Mouse (Mus musculus) heart, adult 2 months (tissue): Measurements from ENCODE around the gene Ddost. TPM values are rescaled to one million over a fixed set of nuclear protein-coding genes. Genes with fewer than 3 reads are reported as not detected.

Source experiments
- DNase-seq, 2 experiments: peaks; one replicate each; pipeline ENCODE4 v3.0.0; 2021
- H3K27ac ChIP-seq: fragments of 200-600 bp; 2 replicates; pipeline ENCODE4 v1.8.1; 2022
- H3K27me3 ChIP-seq: fragments of 200-500 bp; 2 replicates; pipeline ENCODE4 v1.6.1; 2012; ENCODE audit warnings: mild to moderate bottlenecking, low read length, inconsistent platforms, mixed read lengths; ENCODE audit not compliant: control insufficient read depth, insufficient read depth
- H3K36me3 ChIP-seq: fragments of 200-500 bp; 2 replicates; pipeline ENCODE4 v1.6.1; 2012; ENCODE audit warnings: low read length, inconsistent platforms; ENCODE audit not compliant: control insufficient read depth, insufficient read depth
- H3K4me1 ChIP-seq: fragments of 200-500 bp; 2 replicates; pipeline ENCODE4 v1.6.1; 2011; ENCODE audit warnings: low read length; ENCODE audit not compliant: control insufficient read depth, insufficient read depth
- H3K4me3 ChIP-seq: fragments of 200-600 bp; 2 replicates; pipeline ENCODE4 v1.8.1; 2022
- H3K79me2 ChIP-seq: fragments of 200-500 bp; replicated peaks from 2 replicates; pipeline ENCODE4 v1.6.1; 2012; ENCODE audit warnings: mild to moderate bottlenecking, inconsistent platforms, low read length, moderate library complexity, mixed read lengths; ENCODE audit not compliant: control insufficient read depth, insufficient read depth
- H3K9ac ChIP-seq: fragments of 200-500 bp; 2 replicates; pipeline ENCODE4 v1.6.1; 2012; ENCODE audit warnings: low read depth, mild to moderate bottlenecking, control low read depth, inconsistent platforms, low read length, mixed read lengths
- CTCF ChIP-seq: fragments of 200-600 bp; IDR thresholded peaks from 2 replicates; pipeline ENCODE4 v1.8.1; 2022; ENCODE audit warnings: antibody characterized with exemption, mild to moderate bottlenecking, moderate library complexity
- EP300 ChIP-seq: fragments of 200-500 bp; IDR thresholded peaks from 2 replicates; pipeline ENCODE4 v1.6.1; 2011; ENCODE audit warnings: low read depth, low read length, control low read depth; ENCODE audit not compliant: insufficient read depth
- POLR2A ChIP-seq: fragments of 200-500 bp; IDR thresholded peaks from 2 replicates; pipeline ENCODE4 v1.6.1; 2011; ENCODE audit warnings: mild to moderate bottlenecking, low read depth, low read length, control low read depth; ENCODE audit not compliant: insufficient read depth
- WGBS: fragments of 180-500 bp; shearing (Covaris S2); methylation state at CpG from one replicate; pipeline ENCODE4 v1.1.7; 2018; 5-methylcytosine and 5-hydroxymethylcytosine counted together
- intact Hi-C: fragments of 180-260 bp; cut with DNase I; formaldehyde crosslinking; loops from one replicate; pipeline ENCODE4 v1.15.1; 2025
- microRNA-seq, 2 experiments: library from miRNA; unstranded; fragments of <30 nt; microRNA quantifications; one replicate each; pipeline ENCODE4 v1.2.0; 2021
- polyA plus RNA-seq: library from polyadenylated mRNA; depleted of rRNA; stranded (reverse); fragments of >200 nt; gene quantifications from 2 replicates; pipeline ENCODE4 v1.2.3, GENCODE M21; 2012; rRNA removed
- total RNA-seq, 2 experiments: library from RNA; stranded (reverse); gene quantifications; 2 replicates each; pipeline ENCODE4 v1.2.3; 2021

Gene Ddost
- total and polyA plus RNA-seq, 3 experiments: 63.2 to 84.4 (median 68.9) TPM

- intact Hi-C loops: no loop called here
- no peak for DNase-seq
- no peaks in the 10 kb centered on the region for H3K36me3 ChIP-seq
- H3K79me2 ChIP-seq: no peaks in the 10 kb centered on the region
- H3K4me1 ChIP-seq: no peaks in the 10 kb centered on the region
- H3K9ac ChIP-seq: no peak overlapping the region
- no peak for TF ChIP-seq POLR2A
- no peak for TF ChIP-seq CTCF
- no peak for TF ChIP-seq EP300
- WGBS: 55% methylated on average over 10 of the region's 10 CpGs
- no peak overlapping the region for H3K4me3 ChIP-seq
- no peak overlapping the region for H3K27ac ChIP-seq
- no peaks in the 10 kb centered on the region for H3K27me3 ChIP-seq
Observed at GRCm38 (mm10) chr4:138353438-138354171, 49.1 kb downstream of the Ddost start.

GRCm38 (mm10) chr4:138355496-138355895, 51.0 kb downstream of the Ddost start:
- no peaks in the 10 kb centered on the region for H3K4me1 ChIP-seq
- H3K36me3 ChIP-seq: no peaks in the 10 kb centered on the region
- H3K27me3 ChIP-seq: no peaks in the 10 kb centered on the region
- 68% methylated on average over 2 of the region's 2 CpGs for WGBS
- H3K4me3 ChIP-seq: no peak overlapping the region
- H3K79me2 ChIP-seq: no peaks in the 10 kb centered on the region
- intact Hi-C loops: no loop called here
- TF ChIP-seq CTCF: no peak
- no peak for TF ChIP-seq POLR2A
- TF ChIP-seq EP300: no peak
- H3K27ac ChIP-seq: no peak overlapping the region
- H3K9ac ChIP-seq: no peak overlapping the region
- DNase-seq: no peak

GRCm38 (mm10) chr4:138356141-138356540, 51.6 kb downstream of the Ddost start:
- WGBS: 85% methylated on average over 8 of the region's 8 CpGs
- no peak overlapping the region for H3K27ac ChIP-seq

GRCm38 (mm10) chr4:138356551-138356950, 52.0 kb downstream of the Ddost start:
- Histone ChIP-seq H3K4me3 (no peak overlapping the region), H3K36me3 (no peaks in the 10 kb centered on the region), H3K27me3 (no peaks in the 10 kb centered on the region), H3K27ac (no peak overlapping the region), H3K9ac (no peak overlapping the region), H3K4me1 (no peaks in the 10 kb centered on the region), H3K79me2 (no peaks in the 10 kb centered on the region)
- TF ChIP-seq CTCF (no peak), EP300 (no peak), POLR2A (no peak)
- DNase-seq: no peak
- intact Hi-C loops: no loop called here
- WGBS: 89% methylated on average over 12 of the region's 12 CpGs

More at GRCm38 (mm10) chr4:138356141-138356540, 51.6 kb downstream of the Ddost start:
- no peak for TF ChIP-seq POLR2A
- TF ChIP-seq EP300: no peak
- TF ChIP-seq CTCF: no peak
- no peaks in the 10 kb centered on the region for H3K27me3 ChIP-seq
- DNase-seq: no peak
- intact Hi-C loops: no loop called here
- no peak overlapping the region for H3K9ac ChIP-seq
- no peak overlapping the region for H3K4me3 ChIP-seq
- no peaks in the 10 kb centered on the region for H3K79me2 ChIP-seq
- no peaks in the 10 kb centered on the region for H3K36me3 ChIP-seq
- no peaks in the 10 kb centered on the region for H3K4me1 ChIP-seq

GRCm38 (mm10) chr4:138358176-138358575, 53.6 kb downstream of the Ddost start:
- Histone ChIP-seq H3K27me3 (no peaks in the 10 kb centered on the region), H3K36me3 (no peaks in the 10 kb centered on the region), H3K9ac (no peak overlapping the region), H3K4me1 (no peaks in the 10 kb centered on the region), H3K79me2 (no peaks in the 10 kb centered on the region), H3K27ac (no peak overlapping the region), H3K4me3 (no peak overlapping the region)
- DNase-seq: no peak
- no peak for TF ChIP-seq POLR2A
- TF ChIP-seq CTCF: no peak
- TF ChIP-seq EP300: no peak
- WGBS: 75% methylated on average over 3 of the region's 3 CpGs
- intact Hi-C loops: no loop called here

GRCm38 (mm10) chr4:138361370-138361821, 56.9 kb downstream of the Ddost start:
- TF ChIP-seq POLR2A: no peak
- no peak overlapping the region for H3K4me3 ChIP-seq
- intact Hi-C loops: no loop called here
- no peaks in the 10 kb centered on the region for H3K79me2 ChIP-seq
- H3K36me3 ChIP-seq: no peaks in the 10 kb centered on the region
- WGBS: 26% methylated on average over 11 of the region's 11 CpGs
- no peaks in the 10 kb centered on the region for H3K4me1 ChIP-seq
- no peaks in the 10 kb centered on the region for H3K27me3 ChIP-seq
- no peak for DNase-seq
- H3K27ac ChIP-seq: no peak overlapping the region
- no peak overlapping the region for H3K9ac ChIP-seq

Small RNA genes within 50 kb of the gene (microRNA-seq; reads per million reads assigned to microRNA genes)
- 0 to 0.77 reads per million in 2 experiments for gene Gm27646
- gene Mir7019: 3.5 to 4.5 reads per million in 2 experiments

Other genes with a start within 250 kb of the Ddost start
- 10 to 100 TPM; 74.7 to 85.0 TPM for gene Hp1bp3, start 88.4 kb upstream of the Ddost start, total RNA-seq
- gene Hp1bp3, start 88.4 kb upstream of the Ddost start, polyA plus RNA-seq: 48.0 and 83.9 TPM in 2 replicates
- not detected for gene Sh2d5, start 54.3 kb upstream of the Ddost start, total RNA-seq
- 0.16 and 0.20 TPM in 2 replicates for gene Sh2d5, start 54.3 kb upstream of the Ddost start, polyA plus RNA-seq
- gene Kif17, start 54.3 kb upstream of the Ddost start, total RNA-seq: under 1 TPM in 1 of 2 experiments, not detected in 1; 0.18 TPM
- 0.29 and 0.55 TPM in 2 replicates for gene Kif17, start 54.3 kb upstream of the Ddost start, polyA plus RNA-seq
- 100 to 1,000 TPM; 719 to 844 TPM for gene Pink1, start 21.6 kb downstream of the Ddost start, total RNA-seq
- 423 and 554 TPM in 2 replicates for gene Pink1, start 21.6 kb downstream of the Ddost start, polyA plus RNA-seq
- gene Cda, start 63.3 kb downstream of the Ddost start, total RNA-seq: 1 to 10 TPM; 1.4 TPM
- 1.9 and 3.3 TPM in 2 replicates for gene Cda, start 63.3 kb downstream of the Ddost start, polyA plus RNA-seq
- not detected for gene Fam43b, start 91.8 kb downstream of the Ddost start, total RNA-seq
- not detected in 2 replicates for gene Fam43b, start 91.8 kb downstream of the Ddost start, polyA plus RNA-seq
- gene Mul1, start 129.9 kb downstream of the Ddost start, total RNA-seq: 10 to 100 TPM; 75.0 to 75.5 TPM
- 25.3 and 32.9 TPM in 2 replicates for gene Mul1, start 129.9 kb downstream of the Ddost start, polyA plus RNA-seq
- gene Camk2n1, start 149.6 kb downstream of the Ddost start, total RNA-seq: 10 to 100 TPM; 12.0 to 12.7 TPM
- 6.9 and 7.1 TPM in 2 replicates for gene Camk2n1, start 149.6 kb downstream of the Ddost start, polyA plus RNA-seq